Mouse (Mus musculus) ES-E14 (cell line): ENCODE measurements at regions not wholly inside any gene's neighbourhood (a gene's known extent, or its start where the extent isn't known, plus 50 kb on each side); places are given as distances from the start of the nearest gene placed in this dataset.

Experiments
- DNase-seq: peaks from one replicate; pipeline ENCODE4 v3.0.0-alpha.2; 2013; ENCODE audit warnings: low read depth, low spot score
- H3K27ac ChIP-seq: 2 replicates; pipeline ENCODE4 v1.5.1; 2012; ENCODE audit warnings: low read depth, mild to moderate bottlenecking, low read length, moderate library complexity, mixed read lengths; ENCODE audit not compliant: poor library complexity, insufficient read depth, severe bottlenecking
- H3K36me3 ChIP-seq: 2 replicates; pipeline ENCODE4 v1.6.1; 2012; ENCODE audit warnings: mild to moderate bottlenecking, low read length, moderate library complexity, mixed read lengths; ENCODE audit not compliant: control insufficient read depth, poor library complexity, insufficient read depth, severe bottlenecking
- H3K4me1 ChIP-seq, 2 experiments: fragments of 150-350 bp in 1 of 2; sonication (generic) in 1 of 2; 2 replicates each; pipeline ENCODE4 v1.6.1; 2012; ENCODE audit warnings: low read length in 2 of 2, mild to moderate bottlenecking in 1 of 2, mixed read lengths in 1 of 2; ENCODE audit not compliant: control insufficient read depth in 2 of 2, insufficient read depth in 2 of 2, poor library complexity in 1 of 2
- H3K4me3 ChIP-seq, 2 experiments: fragments of 150-350 bp in 1 of 2; sonication (generic) in 1 of 2; 2 replicates each; pipeline ENCODE4 v1.5.1; 2012; ENCODE audit warnings: low read length in 2 of 2, low read depth in 1 of 2, mild to moderate bottlenecking in 1 of 2, mixed read lengths in 1 of 2; ENCODE audit not compliant: insufficient read depth in 1 of 2, poor library complexity in 1 of 2, severe bottlenecking in 1 of 2
- H3K9ac ChIP-seq: 2 replicates; pipeline ENCODE4 v1.6.1; 2012; ENCODE audit warnings: low read depth, mild to moderate bottlenecking, low read length, mixed read lengths; ENCODE audit not compliant: poor library complexity, insufficient read depth, severe bottlenecking
- H3K9me3 ChIP-seq: fragments of 150-350 bp; sonication (generic); 2 replicates; pipeline ENCODE4 v1.6.1; 2012; ENCODE audit warnings: low read depth, mild to moderate bottlenecking, low read length; ENCODE audit not compliant: control insufficient read depth, insufficient read depth
- CHD2 ChIP-seq: IDR thresholded peaks from 2 replicates; pipeline ENCODE4 v1.6.1; 2014; ENCODE audit warnings: mild to moderate bottlenecking, low read depth, low read length, inconsistent platforms
- HCFC1 ChIP-seq: IDR thresholded peaks from 2 replicates; pipeline ENCODE4 v1.6.1; 2012; ENCODE audit warnings: low read length, inconsistent platforms, borderline replicate concordance; ENCODE audit not compliant: insufficient read depth
- MAFK ChIP-seq: IDR thresholded peaks from 2 replicates; pipeline ENCODE4 v1.6.1; 2014; ENCODE audit warnings: mild to moderate bottlenecking, low read depth, low read length, inconsistent platforms; ENCODE audit not compliant: insufficient read depth
- ZC3H11A ChIP-seq: IDR thresholded peaks from 2 replicates; pipeline ENCODE4 v1.6.1; 2012; ENCODE audit warnings: low read depth, mild to moderate bottlenecking, inconsistent platforms, low read length, borderline replicate concordance
- ZNF384 ChIP-seq: IDR thresholded peaks from 2 replicates; pipeline ENCODE4 v1.6.1; 2012; ENCODE audit warnings: low read depth, low read length, inconsistent platforms
- in situ Hi-C, 2 experiments: fragments of 600-800 bp; cut with MboI; formaldehyde crosslinking; loops; one replicate each; pipeline ENCODE4 v1.15.1; 2025; ENCODE audit warnings: low sequenced_read_pairs in 2 of 2, inconsistent platforms in 1 of 2; ENCODE audit not compliant: unreplicated experiment in 2 of 2

DNA sequence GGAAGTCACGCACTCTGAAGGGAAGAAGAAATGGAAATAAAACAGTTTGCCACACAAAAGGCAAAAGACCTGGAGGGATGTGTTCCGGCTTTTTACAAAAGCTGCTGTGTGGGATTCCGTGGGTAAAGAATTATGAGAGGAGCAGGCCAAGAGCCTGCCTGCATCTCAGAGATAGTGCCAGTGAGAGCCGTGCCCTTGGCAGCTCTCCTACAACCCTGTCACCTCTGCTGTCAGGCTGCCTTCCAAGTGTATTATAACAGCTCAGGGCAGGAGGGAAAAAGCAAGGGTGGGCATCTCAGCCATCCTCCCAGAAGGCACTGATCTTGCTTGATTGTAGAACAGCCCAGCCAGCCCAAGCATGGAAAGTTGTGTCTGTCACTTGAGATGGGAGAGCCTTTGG is 270.3 kb downstream of the Gadd45g start:
- no peak for TF ChIP-seq MAFK
- no peak for TF ChIP-seq HCFC1
- no peak for DNase-seq
- Histone ChIP-seq H3K36me3 (no peaks in the 10 kb centered on the region), H3K9me3 (no peaks in the 10 kb centered on the region), H3K4me3 (no peak overlapping the region), H3K4me1 (no peaks in the 10 kb centered on the region), H3K9ac (no peak overlapping the region), H3K27ac (no peak overlapping the region)
- in situ Hi-C loops = no loop called here

GRCm38 (mm10) chr13:52120795-52121194 is 274.3 kb downstream of the Gadd45g start:
- no peak for TF ChIP-seq ZC3H11A
- in situ Hi-C loops = no loop called here
- no peaks in the 10 kb centered on the region for H3K9me3 ChIP-seq
- DNase-seq = no peak
- H3K36me3 ChIP-seq = no peaks in the 10 kb centered on the region
- H3K4me3 ChIP-seq = no peak overlapping the region
- H3K4me1 ChIP-seq = no peaks in the 10 kb centered on the region
- H3K9ac ChIP-seq = no peak overlapping the region
- H3K27ac ChIP-seq = no peak overlapping the region

- no peak for TF ChIP-seq ZC3H11A
- no peak for TF ChIP-seq MAFK
- no peak for TF ChIP-seq HCFC1
- TF ChIP-seq ZNF384 = no peak
- in situ Hi-C loops = no loop called here
- Histone ChIP-seq H3K4me3 (no peak overlapping the region), H3K27ac (no peak overlapping the region), H3K9me3 (no peaks in the 10 kb centered on the region), H3K36me3 (no peaks in the 10 kb centered on the region), H3K4me1 (no peaks in the 10 kb centered on the region), H3K9ac (no peak overlapping the region)
- DNase-seq = no peak
Observed at GRCm38 (mm10) chr13:52125037-52125436, 278.6 kb downstream of the Gadd45g start.

GRCm38 (mm10) chr13:52127751-52128150 is 281.3 kb downstream of the Gadd45g start:
- H3K9ac ChIP-seq = no peak overlapping the region
- no peaks in the 10 kb centered on the region for H3K36me3 ChIP-seq
- H3K4me3 ChIP-seq = no peak overlapping the region
- H3K27ac ChIP-seq = no peak overlapping the region
- in situ Hi-C loops = no loop called here
- H3K4me1 ChIP-seq = no peaks in the 10 kb centered on the region
- H3K9me3 ChIP-seq = peaks cover 2% of the 10 kb centered on the region
- TF ChIP-seq ZNF384 (no peak), ZC3H11A (no peak), HCFC1 (no peak), MAFK (no peak), CHD2 (no peak)
- DNase-seq = no peak

GRCm38 (mm10) chr13:52129466-52129865 is 283.0 kb downstream of the Gadd45g start:
- DNase-seq = no peak
- in situ Hi-C loops = no loop called here
- Histone ChIP-seq H3K36me3 (no peaks in the 10 kb centered on the region), H3K4me1 (no peaks in the 10 kb centered on the region), H3K27ac (no peak overlapping the region), H3K9ac (no peak overlapping the region), H3K4me3 (no peak overlapping the region), H3K9me3 (peaks cover 2% of the 10 kb centered on the region)
- no peak for TF ChIP-seq HCFC1
- TF ChIP-seq MAFK = no peak
- TF ChIP-seq ZNF384 = no peak
- TF ChIP-seq CHD2 = no peak
- no peak for TF ChIP-seq ZC3H11A
